Mouse (Mus musculus) limb, embryonic 15.5 days (tissue): ENCODE results near the gene Anapc15-ps. TPM values are rescaled to one million over a fixed set of nuclear protein-coding genes. Genes with fewer than 3 reads are reported as not detected.

Experiments
- ATAC-seq: fragments of 200-750 bp; cut with Nextera tagmentation; 2 replicates; pipeline ENCODE4 v1.8.0; 2017; ENCODE audit warnings: low read depth, moderate TSS enrichment; ENCODE audit not compliant: insufficient number of reproducible peaks, low FRiP score, low TSS enrichment
- H3K27ac ChIP-seq: fragments of 300-500 bp; sonication (generic); 2 replicates; pipeline ENCODE4 v1.5.1; 2015; ENCODE audit warnings: moderate library complexity, mild to moderate bottlenecking, inconsistent platforms
- H3K27me3 ChIP-seq: fragments of 300-500 bp; sonication (generic); 2 replicates; pipeline ENCODE4 v1.6.1; 2015; ENCODE audit warnings: inconsistent platforms
- H3K36me3 ChIP-seq: fragments of 300-500 bp; sonication (generic); 2 replicates; pipeline ENCODE4 v1.6.1; 2015; ENCODE audit warnings: inconsistent platforms
- H3K4me1 ChIP-seq: fragments of 300-500 bp; sonication (generic); 2 replicates; pipeline ENCODE4 v1.6.1; 2015; ENCODE audit warnings: inconsistent platforms
- H3K4me2 ChIP-seq: fragments of 300-500 bp; sonication (generic); 2 replicates; pipeline ENCODE4 v1.6.1; 2015; ENCODE audit warnings: mild to moderate bottlenecking, inconsistent platforms
- H3K4me3 ChIP-seq: fragments of 300-500 bp; sonication (generic); 2 replicates; pipeline ENCODE4 v1.5.1; 2015; ENCODE audit warnings: mild to moderate bottlenecking, inconsistent platforms
- H3K9ac ChIP-seq: fragments of 300-500 bp; sonication (generic); 2 replicates; pipeline ENCODE4 v1.6.1; 2015; ENCODE audit warnings: inconsistent platforms
- H3K9me3 ChIP-seq: fragments of 300-500 bp; sonication (generic); 2 replicates; pipeline ENCODE4 v1.6.1; 2016; ENCODE audit warnings: inconsistent platforms
- WGBS: fragments of 180-500 bp; shearing (Covaris S2); methylation state at CpG from one replicate; pipeline ENCODE4 v1.1.7; 2015; 5-methylcytosine and 5-hydroxymethylcytosine counted together
- polyA plus RNA-seq: library from polyadenylated mRNA; unstranded; fragments of >200 nt; fragmentation: Nextera tagmentation; extraction: Ambion mirVana; gene quantifications from 2 replicates; pipeline ENCODE4 v1.2.1, GENCODE M21; 2015

Gene Anapc15-ps
- polyA plus RNA-seq, 1 experiment from 2014 or later = not detected

- WGBS = 73% methylated on average over 7 of the region's 7 CpGs
- Histone ChIP-seq H3K27ac (no peak overlapping the region), H3K9ac (no peak overlapping the region), H3K4me1 (0 out of 2 replicates have a peak, but pooled peaks cover 2% of the 10 kb centered on the region), H3K9me3 (no peaks in the 10 kb centered on the region), H3K4me3 (no peak overlapping the region), H3K36me3 (no peaks in the 10 kb centered on the region), H3K4me2 (no peak overlapping the region), H3K27me3 (no peaks in the 10 kb centered on the region)
- no peak for ATAC-seq
Observed at GRCm38 (mm10) chr10:95689058-95689457, 15.8 kb upstream of the Anapc15-ps start.

DNA sequence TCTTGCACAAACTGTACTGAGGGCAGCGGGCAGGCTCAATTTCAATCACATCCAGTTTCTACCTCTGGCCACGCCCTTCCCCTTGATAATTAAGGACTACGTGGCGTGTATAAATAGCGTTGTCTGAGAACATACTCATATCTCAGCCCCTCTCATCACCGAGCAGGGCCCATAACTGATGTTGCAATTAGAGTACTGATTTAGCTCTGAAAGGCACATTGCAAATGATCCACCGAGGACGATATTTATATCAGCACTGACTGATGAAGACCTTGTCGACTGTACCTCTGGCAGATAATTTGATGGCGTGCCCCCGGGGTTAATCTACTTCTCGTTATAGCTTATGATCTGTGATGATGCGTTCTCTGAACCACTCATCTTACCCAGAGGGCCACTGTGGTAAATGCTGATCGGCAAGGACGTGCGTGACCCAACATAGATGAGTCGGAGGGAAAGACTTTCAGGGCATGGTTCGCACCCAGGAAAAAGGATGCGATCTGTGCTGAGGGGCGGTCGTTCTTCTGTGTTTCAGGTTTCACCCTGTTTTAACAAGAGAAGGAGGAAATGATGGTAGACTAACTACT lies 14.4 kb upstream of the Anapc15-ps start:
- Histone ChIP-seq H3K9me3 (no peaks in the 10 kb centered on the region), H3K36me3 (no peaks in the 10 kb centered on the region), H3K9ac (no peak overlapping the region), H3K27ac (no peak overlapping the region), H3K4me3 (no peak overlapping the region), H3K27me3 (no peaks in the 10 kb centered on the region), H3K4me1 (0 out of 2 replicates have a peak, but pooled peaks cover 2% of the 10 kb centered on the region), H3K4me2 (no peak overlapping the region)
- no peak for ATAC-seq
- WGBS = 78% methylated on average over 21 of the region's 21 CpGs

- 82% methylated on average over 4 of the region's 4 CpGs for WGBS
- no peak overlapping the region for H3K9ac ChIP-seq
- 0 out of 2 replicates have a peak, but pooled peaks cover 2% of the 10 kb centered on the region for H3K4me1 ChIP-seq
- H3K4me3 ChIP-seq = no peak overlapping the region
- H3K36me3 ChIP-seq = no peaks in the 10 kb centered on the region
- H3K4me2 ChIP-seq = no peak overlapping the region
- H3K27me3 ChIP-seq = no peaks in the 10 kb centered on the region
- ATAC-seq = no peak
- no peak overlapping the region for H3K27ac ChIP-seq
- no peaks in the 10 kb centered on the region for H3K9me3 ChIP-seq
Observed at GRCm38 (mm10) chr10:95686041-95686440, 12.8 kb upstream of the Anapc15-ps start.

GRCm38 (mm10) chr10:95684782-95685555 lies 11.7 kb upstream of the Anapc15-ps start:
- no peak overlapping the region for H3K9ac ChIP-seq
- no peaks in the 10 kb centered on the region for H3K9me3 ChIP-seq
- H3K27ac ChIP-seq = no peak overlapping the region
- peaks cover 10% of the 10 kb centered on the region for H3K4me1 ChIP-seq
- WGBS = 44% methylated on average over 15 of the region's 15 CpGs
- H3K4me3 ChIP-seq = no peak overlapping the region
- no peaks in the 10 kb centered on the region for H3K36me3 ChIP-seq
- no peaks in the 10 kb centered on the region for H3K27me3 ChIP-seq
- no peak overlapping the region for H3K4me2 ChIP-seq
- ATAC-seq = no peak

DNA sequence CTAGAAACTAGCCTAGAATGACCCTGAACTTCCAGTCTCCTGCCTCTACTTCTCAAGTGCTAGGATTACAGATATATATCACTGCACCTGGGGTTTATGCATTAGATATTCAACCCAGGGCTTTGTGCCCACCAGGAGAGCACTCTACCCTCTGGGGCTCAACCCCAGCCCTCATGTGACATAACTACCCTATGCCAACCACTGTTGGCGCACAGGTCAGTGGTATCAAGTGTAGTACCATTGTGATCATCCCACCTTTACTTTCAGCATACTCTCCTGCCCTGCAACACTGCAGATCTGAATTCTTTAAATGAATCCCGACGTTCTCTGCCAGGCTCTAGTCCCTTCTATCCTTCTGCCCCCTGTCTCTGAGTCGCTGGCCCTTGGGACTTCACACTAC lies 11.0 kb upstream of the Anapc15-ps start:
- Histone ChIP-seq H3K27ac (no peak overlapping the region), H3K27me3 (no peaks in the 10 kb centered on the region), H3K9me3 (no peaks in the 10 kb centered on the region), H3K36me3 (no peaks in the 10 kb centered on the region), H3K9ac (no peak overlapping the region), H3K4me1 (peaks cover 13% of the 10 kb centered on the region), H3K4me2 (no peak overlapping the region), H3K4me3 (no peak overlapping the region)
- 90% methylated on average over 4 of the region's 4 CpGs for WGBS
- no peak for ATAC-seq

DNA sequence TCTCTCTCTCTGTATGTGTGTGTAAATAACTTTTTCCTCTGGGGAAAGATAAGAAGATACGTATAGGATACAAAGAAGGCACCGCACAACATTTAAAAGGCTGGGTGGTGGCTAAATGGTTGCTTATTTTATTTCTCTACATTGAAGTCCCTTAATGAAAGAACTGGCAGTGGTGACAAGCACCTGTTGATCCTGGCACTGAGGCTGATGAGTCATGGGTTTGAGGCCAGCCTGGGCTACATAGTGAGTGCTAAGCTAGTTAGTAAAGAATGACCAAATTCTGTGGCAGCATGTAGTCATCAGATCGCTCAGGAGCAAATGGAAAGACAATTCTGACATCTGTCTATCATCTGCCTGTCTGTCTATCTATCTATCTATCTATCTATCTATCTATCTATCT lies 10.5 kb upstream of the Anapc15-ps start:
- no peak for ATAC-seq
- 97% methylated on average over 3 of the region's 3 CpGs for WGBS
- Histone ChIP-seq H3K4me1 (peaks cover 13% of the 10 kb centered on the region), H3K4me2 (no peak overlapping the region), H3K9ac (no peak overlapping the region), H3K27ac (no peak overlapping the region), H3K4me3 (no peak overlapping the region), H3K9me3 (no peaks in the 10 kb centered on the region), H3K36me3 (no peaks in the 10 kb centered on the region), H3K27me3 (no peaks in the 10 kb centered on the region)

DNA sequence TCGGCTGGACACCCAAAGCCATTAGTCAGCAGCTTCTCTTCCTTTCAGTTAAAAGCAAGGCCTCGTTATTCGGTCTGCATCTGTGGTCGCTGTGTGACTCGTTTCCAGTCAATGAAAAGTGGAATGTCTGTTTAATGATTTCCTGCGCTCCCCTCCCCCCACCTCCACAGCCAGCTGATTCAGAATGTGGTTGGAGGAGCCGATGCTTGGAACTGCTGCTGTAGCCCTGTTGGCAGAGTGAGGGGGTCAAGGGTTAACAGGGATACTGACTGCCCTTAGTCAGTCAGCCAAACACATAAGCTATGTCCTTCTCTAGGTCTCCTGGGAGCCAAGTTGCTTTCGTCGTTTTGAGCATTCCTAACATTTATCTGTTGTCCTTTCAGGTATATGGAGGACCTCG lies 9.7 kb upstream of the Anapc15-ps start:
- Histone ChIP-seq H3K4me1 (peaks cover 17% of the 10 kb centered on the region), H3K9me3 (no peaks in the 10 kb centered on the region), H3K27ac (no peak overlapping the region), H3K4me3 (no peak overlapping the region), H3K36me3 (no peaks in the 10 kb centered on the region), H3K9ac (no peak overlapping the region), H3K27me3 (no peaks in the 10 kb centered on the region), H3K4me2 (no peak overlapping the region)
- no peak for ATAC-seq
- 52% methylated on average over 10 of the region's 10 CpGs for WGBS

DNA sequence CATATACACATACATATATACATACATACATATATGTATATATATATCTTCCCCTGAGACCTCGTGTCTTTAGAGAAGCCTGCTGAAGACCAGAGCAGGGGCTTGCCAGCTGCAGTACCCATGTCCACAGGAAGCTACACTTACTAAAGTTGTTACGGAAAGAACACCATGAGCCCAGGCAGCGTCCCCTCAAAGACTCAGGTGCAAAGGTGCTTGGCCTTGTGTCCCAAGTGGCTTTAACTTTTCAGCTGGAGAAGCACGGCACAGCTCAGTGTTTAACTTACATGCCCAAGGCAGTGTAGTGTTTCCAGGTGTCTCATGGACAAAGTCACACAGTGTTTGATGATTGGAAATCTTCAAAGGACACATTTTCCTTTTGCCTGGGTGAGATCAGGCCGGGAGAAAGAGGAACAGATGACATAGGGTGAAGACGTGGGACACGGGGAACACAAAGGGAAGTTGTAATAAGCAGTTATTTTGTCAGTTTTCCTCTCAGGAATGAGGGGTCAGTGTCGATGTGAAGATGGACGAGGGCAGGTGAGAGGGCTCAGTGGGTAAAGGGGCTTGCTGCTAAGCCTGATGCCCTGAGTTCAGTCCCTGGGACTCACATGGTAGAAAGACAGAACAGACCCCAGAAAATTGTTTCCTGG lies 9.0 kb upstream of the Anapc15-ps start:
- no peak overlapping the region for H3K4me3 ChIP-seq
- no peak overlapping the region for H3K27ac ChIP-seq
- H3K27me3 ChIP-seq = no peaks in the 10 kb centered on the region
- 73% methylated on average over 9 of the region's 9 CpGs for WGBS
- no peaks in the 10 kb centered on the region for H3K9me3 ChIP-seq
- no peak overlapping the region for H3K4me2 ChIP-seq
- ATAC-seq = no peak
- peaks cover 24% of the 10 kb centered on the region for H3K4me1 ChIP-seq
- H3K36me3 ChIP-seq = no peaks in the 10 kb centered on the region
- H3K9ac ChIP-seq = no peak overlapping the region

- H3K4me3 ChIP-seq = no peak overlapping the region
- no peak overlapping the region for H3K27ac ChIP-seq
- 79% methylated on average over 4 of the region's 4 CpGs for whole genome bisulfite sequencing
- no peak overlapping the region for H3K9ac ChIP-seq
- H3K36me3 ChIP-seq = no peaks in the 10 kb centered on the region
- H3K4me2 ChIP-seq = no peak overlapping the region
- ATAC-seq = no peak
- peaks cover 27% of the 10 kb centered on the region for H3K4me1 ChIP-seq
- no peaks in the 10 kb centered on the region for H3K27me3 ChIP-seq
- no peaks in the 10 kb centered on the region for H3K9me3 ChIP-seq
Observed at GRCm38 (mm10) chr10:95681481-95681880, 8.2 kb upstream of the Anapc15-ps start.

DNA sequence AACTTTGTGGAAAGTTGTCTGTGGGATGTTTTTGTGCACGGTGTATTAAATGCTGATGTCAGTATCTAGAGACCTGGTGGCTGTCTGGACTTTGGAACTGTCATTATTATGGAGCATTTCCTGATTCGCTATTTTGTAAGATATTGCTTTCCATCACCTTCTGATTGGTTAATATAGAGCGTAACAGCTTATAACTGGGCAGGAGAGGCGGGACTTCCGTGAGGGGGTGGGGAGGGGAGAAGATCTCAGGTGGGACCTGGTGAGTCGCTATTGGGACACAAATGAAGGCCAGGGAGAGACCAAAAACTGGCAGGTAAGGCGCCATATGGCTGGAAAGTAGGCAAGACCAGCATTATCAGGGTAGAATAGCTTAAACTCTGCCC lies 7.8 kb upstream of the Anapc15-ps start:
- 60% methylated on average over 7 of the region's 7 CpGs for WGBS
- Histone ChIP-seq H3K9ac (no peak overlapping the region), H3K4me2 (0 out of 2 replicates have a peak overlapping the region, but pooled peaks have one; percentile 11), H3K27ac (no peak overlapping the region), H3K27me3 (no peaks in the 10 kb centered on the region), H3K4me1 (peaks cover 27% of the 10 kb centered on the region), H3K36me3 (no peaks in the 10 kb centered on the region), H3K4me3 (peak overlapping the region; percentile 2; the same call in 1 of the 2 replicates), H3K9me3 (no peaks in the 10 kb centered on the region)
- no peak for ATAC-seq

- Histone ChIP-seq H3K9ac (no peak overlapping the region), H3K27me3 (no peaks in the 10 kb centered on the region), H3K27ac (peak overlapping the region; percentile 2; the same call in 1 of the 2 replicates), H3K4me1 (peaks cover 27% of the 10 kb centered on the region), H3K4me2 (0 out of 2 replicates have a peak overlapping the region, but pooled peaks have one; percentile 11), H3K36me3 (no peaks in the 10 kb centered on the region), H3K9me3 (no peaks in the 10 kb centered on the region), H3K4me3 (peak overlapping the region; percentile 2; the same call in 1 of the 2 replicates)
- WGBS = 64% methylated on average over 28 of the region's 28 CpGs
- no peak for ATAC-seq
Observed at GRCm38 (mm10) chr10:95680153-95681057, 7.2 kb upstream of the Anapc15-ps start.
